Mouse (Mus musculus): Measurements from ENCODE around the gene Gm8126. TPM values are rescaled to one million over a fixed set of nuclear protein-coding genes. Genes with fewer than 3 reads are reported as not detected.
"Not testable (repeated sequence)": the region's sequence is repeated elsewhere in the genome, so short reads cannot be mapped to it uniquely, and the experiment has no call there.

Gm8126 gene
- not detected in 2 replicates for total RNA-seq (2021)
- long read RNA-seq, experiment 1 = 0 reads
- long read RNA-seq, experiment 2 = 0 reads

- not testable (repeated sequence) for DNase-seq
Measured at GRCm38 (mm10) chr14:43258349-43258748, at the start of gene Gm8126. TSS of gene Gm8126 (plus strand) at chr14:43258649.

- DNase-seq = not testable (repeated sequence)
Measured at GRCm38 (mm10) chr14:43235204-43235603, 23.2 kb upstream of the Gm8126 start, which contains the start of gene Gm8122. TSS of gene Gm8122 (minus strand) at chr14:43235304.

DNA sequence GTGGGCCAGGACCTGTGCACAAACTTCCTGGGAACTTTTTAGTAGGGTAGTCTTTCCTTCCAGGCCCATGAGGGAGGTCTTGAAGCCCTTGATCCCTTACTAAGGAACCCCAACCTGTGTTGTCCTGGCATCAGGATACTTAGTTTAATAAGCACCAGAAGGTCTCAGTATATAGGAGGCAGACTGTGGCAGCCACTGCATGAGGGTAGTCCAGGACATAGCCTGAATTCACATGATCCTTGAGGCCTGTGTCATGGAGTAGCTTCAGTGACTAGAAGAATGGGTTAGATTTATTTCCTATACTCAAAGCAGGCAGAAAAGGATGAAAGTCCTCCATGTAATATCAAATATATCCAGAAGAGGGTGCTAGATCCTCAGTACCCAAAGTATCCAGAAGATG lies 20.7 kb upstream of the Gm8126 start:
- not testable (repeated sequence) for DNase-seq

DNA sequence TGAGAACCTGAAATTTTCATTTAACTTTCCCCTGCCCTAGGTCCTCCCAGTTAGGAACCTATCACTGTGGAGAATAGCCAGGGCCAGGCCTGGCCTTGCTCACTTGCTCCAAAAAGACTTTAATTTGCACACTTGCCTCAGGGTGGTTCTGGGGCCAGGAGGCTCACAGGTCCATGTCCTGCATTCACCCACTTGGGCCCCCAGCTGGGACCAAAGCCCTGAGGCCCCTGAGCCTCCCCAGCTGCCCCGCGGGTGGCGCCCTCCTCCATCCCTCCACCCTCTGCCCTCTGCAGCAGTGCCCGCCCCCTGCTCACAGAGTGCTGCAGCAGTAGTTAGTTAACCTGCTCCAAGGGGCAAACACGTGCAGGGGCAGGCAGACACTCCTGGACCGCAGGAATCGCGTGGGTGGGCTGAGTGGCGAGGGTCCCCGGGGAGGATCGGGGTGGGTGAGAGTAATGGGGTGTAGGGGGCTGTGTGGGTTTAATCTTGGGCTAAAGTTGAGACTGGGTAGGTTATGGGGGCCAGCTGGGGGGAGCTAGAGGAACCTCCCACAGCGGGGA lies 8.8 kb upstream of the Gm8126 start:
- DNase-seq = not testable (repeated sequence)

DNA sequence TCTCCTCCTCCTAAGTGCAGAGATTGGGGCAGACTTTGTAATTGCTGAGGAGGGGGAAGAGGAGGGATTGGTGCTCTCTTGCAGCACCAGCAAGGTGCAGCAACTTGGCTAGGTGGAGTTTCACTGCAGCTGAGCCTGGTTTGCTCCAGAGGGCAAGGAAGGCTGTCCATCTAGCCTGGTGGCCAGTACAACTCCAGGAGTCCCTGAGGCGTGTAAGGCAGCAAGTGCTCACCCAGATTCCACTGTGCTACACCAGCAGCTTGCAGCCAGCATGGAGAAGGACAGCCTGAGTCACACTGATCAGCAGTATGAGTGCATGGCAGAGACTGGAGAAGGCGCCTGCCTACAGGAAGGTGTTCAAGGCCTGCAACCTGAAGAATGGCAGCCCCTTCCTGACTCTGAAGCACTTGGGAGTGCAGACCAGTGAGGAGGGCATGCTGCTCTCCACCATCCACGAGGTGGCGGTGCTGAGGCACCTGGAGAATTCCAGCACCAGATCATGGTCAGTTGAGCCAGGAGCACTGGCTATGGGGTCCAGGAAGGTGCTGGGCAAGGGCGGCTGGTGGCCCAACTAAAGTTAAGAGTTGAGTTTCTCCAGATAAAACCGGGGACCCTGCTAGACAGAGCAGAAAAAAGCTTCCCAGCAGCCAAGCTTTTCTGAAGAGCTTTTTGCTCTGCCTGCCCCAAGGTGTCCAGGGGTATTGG lies 7.7 kb upstream of the Gm8126 start:
- DNase-seq = not testable (repeated sequence)

- not testable (repeated sequence) for DNase-seq
Measured at GRCm38 (mm10) chr14:43256511-43256910, 1.9 kb upstream of the Gm8126 start.

DNA sequence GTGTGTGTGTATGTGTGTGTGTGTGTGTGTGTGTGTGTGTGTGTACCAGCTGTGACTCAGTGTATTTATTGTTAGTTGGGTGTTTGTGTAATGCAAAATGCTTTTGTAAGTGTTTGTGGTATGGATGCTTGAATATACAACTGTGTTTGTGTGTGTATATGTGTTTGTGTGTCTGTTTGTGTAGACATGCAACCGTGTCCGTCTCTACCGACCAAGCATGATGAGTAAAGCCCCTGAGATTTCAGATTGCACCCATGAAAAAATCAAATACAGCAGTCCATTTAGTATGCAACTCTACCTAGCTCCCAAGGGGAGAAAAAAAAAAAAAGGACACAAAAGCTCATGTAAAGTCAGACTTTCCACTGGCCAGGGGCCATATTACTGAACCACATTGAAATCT lies 5.0 kb downstream of the Gm8126 start:
- not testable (repeated sequence) for DNase-seq

DNA sequence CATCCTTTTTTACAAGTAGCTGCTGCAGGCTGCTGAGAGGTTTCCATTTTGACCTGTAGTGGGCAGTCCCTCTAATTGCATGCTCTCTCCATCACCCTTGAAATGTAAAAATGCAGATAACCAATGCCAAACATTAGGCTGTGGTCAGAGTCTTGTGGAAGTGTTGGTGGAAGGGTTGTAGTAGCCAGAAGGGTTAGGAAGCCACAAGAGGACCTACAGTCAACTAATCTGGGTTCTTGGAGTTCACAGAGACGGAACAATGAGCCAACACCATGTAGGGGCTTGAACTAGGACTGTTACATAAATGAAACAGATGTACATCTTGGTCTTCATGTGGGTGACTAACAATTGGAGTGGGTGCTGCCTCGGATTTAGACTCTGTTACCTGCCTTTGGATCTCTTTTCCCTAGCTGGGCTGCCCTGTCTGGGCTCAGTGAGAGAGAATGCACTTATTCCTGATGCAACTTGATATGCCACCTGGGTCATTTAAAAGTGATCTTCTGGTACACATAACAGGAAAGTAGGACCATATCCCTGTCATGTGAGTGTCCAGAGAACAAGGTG lies 10.2 kb downstream of the Gm8126 start:
- DNase-seq = not testable (repeated sequence)

DNA sequence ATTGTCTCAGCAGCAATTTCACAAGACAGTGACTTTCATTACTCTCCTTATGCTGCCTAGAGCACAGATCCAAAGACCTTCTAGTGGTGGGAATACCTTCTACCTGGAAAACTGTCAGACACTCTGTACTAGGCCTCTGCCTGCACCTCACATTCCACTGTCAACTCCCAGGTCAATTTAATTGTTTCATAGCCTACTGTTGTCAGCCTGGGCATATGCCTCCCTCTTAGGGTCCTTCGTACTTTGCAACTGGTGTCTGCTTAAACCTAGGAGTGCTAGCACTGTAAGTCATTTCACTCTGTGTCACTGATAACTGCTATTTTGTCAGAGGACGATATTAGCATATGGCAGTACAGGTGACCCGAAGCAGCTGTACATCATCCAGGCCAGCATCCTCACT lies 10.8 kb downstream of the Gm8126 start:
- not testable (repeated sequence) for DNase-seq

DNA sequence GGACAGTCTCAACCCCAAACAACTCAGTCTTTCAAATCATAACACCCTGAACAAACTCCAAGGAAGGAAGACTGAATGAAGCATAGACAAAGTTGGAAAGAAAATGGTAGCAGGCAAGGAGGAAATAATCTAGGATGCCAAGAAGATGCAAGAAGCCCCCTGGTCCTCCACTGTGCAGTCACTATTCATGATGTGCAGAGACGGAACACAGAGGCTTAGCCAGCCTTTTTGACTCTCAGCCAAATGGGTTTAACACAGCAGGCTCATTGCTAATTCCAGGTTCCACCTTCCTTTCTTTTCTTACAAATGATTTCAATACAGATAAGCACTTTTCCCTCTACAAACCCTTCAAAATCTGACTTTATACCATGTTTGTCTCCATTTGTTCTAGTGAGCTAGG lies 14.7 kb downstream of the Gm8126 start:
- DNase-seq = not testable (repeated sequence)

DNA sequence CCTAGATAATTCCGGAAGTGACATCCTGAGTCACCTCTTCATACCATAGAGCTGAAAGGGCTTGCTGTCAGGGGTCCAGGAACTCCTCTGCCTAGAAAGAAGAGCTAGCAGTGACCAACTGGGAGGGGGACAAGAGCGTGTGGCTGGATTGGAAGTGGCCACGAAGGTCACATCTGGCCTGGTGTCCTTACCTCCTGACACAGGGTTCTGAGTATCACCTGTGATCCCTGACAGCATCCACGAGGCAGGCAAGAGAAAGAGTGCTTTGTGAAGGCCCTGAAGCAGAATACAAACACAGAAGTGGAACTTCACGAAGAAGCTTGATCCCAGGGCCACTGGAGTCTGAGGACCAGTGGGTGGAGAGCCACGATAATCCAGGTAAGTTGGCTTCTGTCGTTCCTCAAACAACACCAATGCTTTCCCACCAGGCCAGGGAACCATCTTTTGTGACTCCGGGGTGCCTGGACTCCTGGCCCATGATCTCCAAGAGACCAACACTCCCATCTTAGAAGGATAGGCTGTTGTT lies 16.6 kb downstream of the Gm8126 start, which contains the start of gene Gm9732:
Gm9732 (plus strand) TSS at position 51 of the 526 bp plus-strand sequence.
- DNase-seq = not testable (repeated sequence)

DNA sequence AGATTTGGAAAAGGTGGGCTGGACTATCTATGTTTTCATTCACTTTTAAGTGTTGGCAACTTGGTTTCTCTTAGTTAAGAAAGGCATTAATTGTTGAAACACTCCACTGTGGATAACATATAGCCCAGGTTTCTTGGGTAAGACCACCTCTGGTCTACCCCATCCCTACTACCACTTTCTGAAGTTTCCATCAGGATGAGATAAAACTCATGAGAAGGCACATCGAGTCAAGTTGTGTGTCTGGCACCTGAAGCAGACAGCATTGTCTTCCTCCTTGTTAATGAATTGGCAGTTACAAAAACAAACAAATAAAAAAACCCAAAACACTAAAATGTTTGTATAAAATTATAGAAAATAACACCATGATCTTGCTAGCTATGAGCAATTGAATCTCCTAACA lies 17.3 kb downstream of the Gm8126 start:
- not testable (repeated sequence) for DNase-seq

DNA sequence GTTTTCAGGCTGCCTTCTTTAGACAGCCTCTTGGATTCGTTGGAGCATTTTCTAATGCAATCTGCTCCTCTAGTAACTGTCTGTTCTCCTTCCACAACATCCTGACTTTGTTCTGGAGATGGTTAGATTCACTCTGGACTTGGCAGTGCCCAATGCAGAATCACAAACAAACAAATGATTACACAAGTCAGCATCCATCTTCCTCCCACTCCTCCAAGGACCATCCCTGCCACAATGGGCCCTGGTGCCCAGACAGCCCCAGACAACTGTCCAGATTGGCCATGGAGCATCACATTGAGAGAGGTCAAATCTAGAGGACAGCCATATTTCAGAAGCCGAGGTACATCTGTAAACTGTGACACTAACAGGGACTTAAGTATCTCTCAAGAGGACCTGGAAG lies 19.0 kb downstream of the Gm8126 start:
- DNase-seq = not testable (repeated sequence)

GRCm38 (mm10) chr14:43278146-43278545 lies 19.7 kb downstream of the Gm8126 start:
- not testable (repeated sequence) for DNase-seq

DNA sequence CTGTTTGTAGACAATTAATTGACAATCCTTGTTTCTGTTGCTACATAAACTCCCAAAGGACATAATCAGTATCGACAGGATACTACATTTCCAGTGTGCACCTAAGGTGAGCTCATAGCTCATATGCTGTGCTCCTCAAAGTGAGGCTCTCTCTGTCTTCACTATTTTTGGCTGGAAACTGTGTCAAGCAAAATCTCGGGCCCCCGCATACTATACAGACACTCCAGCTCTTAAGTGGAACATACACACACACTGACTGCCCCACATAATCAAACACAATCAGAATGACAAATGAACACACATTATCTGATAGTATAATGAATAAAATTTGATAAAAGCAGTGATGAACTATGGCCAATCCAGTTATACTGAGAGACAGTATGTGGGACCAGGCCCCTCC lies 20.2 kb downstream of the Gm8126 start:
- not testable (repeated sequence) for DNase-seq

DNA sequence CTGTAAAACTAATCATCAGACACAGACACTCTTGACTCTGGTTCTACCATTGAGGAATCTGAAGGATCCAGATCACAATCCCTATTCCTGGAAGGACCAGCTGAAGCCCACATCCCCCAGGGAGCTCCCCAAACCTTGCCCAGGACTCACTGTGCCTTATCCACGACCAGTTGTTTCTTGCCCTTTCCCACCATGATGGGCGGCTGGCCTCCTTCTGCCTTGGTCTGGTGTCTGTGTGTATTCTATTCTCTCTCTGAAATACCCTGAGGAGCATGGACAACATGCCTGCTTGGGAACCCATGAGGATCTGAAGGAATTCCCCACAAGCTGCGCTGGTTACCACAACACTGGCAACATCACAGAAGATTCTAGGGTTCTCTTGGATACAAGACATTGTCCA lies 35.1 kb downstream of the Gm8126 start, which contains the start of gene Gm8127:
Gm8127 (minus strand) TSS at position 330 of the 400 bp plus-strand sequence.
- DNase-seq = not testable (repeated sequence)

Other genes starting within 250 kb of the Gm8126 start
- not detected in 2 replicates for gene Gm10376, start 243.0 kb upstream of the Gm8126 start, total RNA-seq (2021)
- not detected in 2 replicates for gene Gm8094, start 182.0 kb upstream of the Gm8126 start, total RNA-seq (2021)
- not detected in 2 replicates for gene Gm8104, start 158.0 kb upstream of the Gm8126 start, total RNA-seq (2021)
- gene Gm7233, start 78.8 kb upstream of the Gm8126 start, total RNA-seq (2021) = not detected in 2 replicates
- not detected in 2 replicates for gene Gm8122, start 23.3 kb upstream of the Gm8126 start, total RNA-seq (2021)
- not detected in 2 replicates for gene Gm9732, start 16.4 kb downstream of the Gm8126 start, total RNA-seq (2021)
- not detected in 2 replicates for gene Gm8127, start 35.2 kb downstream of the Gm8126 start, total RNA-seq (2021)
- not detected in 2 replicates for gene 1700001F09Rik, start 89.2 kb downstream of the Gm8126 start, total RNA-seq (2021)
- gene Gm8138, start 157.7 kb downstream of the Gm8126 start, total RNA-seq (2021) = not detected in 2 replicates

All from adrenal gland, postnatal 14 days (tissue).